Mouse (Mus musculus): Measurements from ENCODE around the gene Pkp2. TPM values are rescaled to one million over a fixed set of nuclear protein-coding genes. Genes with fewer than 3 reads are reported as not detected.
A peak's percentile ranks its signal among the peaks of the same experiment; 100 is the strongest.
"Not testable (repeated sequence)": the region's sequence is repeated elsewhere in the genome, so short reads cannot be mapped to it uniquely, and the experiment has no call there.

Gene Pkp2
- polyA plus RNA-seq (2017; shearing (Covaris generic)), result under 1 TPM; 0.15 to 0.27 TPM

DNA sequence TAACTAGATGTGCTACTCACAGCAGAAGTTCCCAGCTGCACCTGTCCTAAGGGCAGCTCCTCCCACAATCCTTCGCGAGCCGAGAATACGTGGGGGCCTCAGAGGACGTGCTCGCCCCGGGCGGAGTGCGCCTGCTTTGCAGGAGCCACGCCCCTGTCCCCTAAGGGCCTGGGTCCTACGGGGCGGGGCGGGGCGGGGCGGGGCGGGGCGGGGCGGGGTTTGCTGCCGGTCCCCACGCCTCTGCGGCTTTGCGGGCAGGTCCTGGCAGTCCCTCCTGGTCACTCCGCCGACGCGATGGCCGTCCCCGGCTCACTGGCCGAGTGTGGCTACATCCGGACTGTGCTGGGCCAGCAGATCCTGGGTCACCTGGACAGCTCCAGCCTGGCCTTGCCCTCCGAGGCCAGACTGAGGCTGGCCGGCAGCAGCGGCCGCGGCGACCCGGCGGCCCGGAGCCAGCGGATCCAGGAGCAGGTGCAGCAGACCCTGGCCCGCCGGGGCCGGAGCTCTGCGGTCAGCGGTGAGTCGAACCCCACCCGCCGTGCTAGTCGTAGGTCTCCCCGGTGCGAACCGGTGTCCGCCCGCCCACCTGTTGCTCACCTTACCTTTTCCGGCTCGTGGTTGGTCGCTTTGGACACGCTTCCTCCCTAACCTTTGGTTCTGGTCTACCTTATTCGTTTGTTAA, at the start of gene Pkp2:
Pkp2 (plus strand) TSS at position 240 of the 682 bp plus-strand sequence.
- peak; percentile 70 for ATAC-seq

DNA sequence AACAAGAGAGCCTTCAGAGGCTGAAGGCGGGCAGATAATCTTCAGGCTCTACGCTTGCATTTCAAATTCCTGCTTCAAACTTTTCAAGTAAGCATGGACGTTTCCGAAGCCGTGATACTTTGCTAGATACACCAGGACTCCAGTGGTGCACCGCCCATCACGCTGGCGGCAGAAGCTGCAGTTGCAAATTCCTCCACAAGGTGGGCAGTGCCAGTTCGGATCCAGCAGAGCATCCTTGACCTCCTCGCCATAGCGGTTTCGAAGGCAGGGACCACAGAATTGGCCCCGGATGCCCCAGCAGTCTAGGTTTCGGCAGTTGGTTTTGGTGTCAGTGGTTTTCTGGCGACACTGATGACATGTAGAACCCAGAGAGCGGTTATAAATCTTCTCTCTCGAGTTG, 15.7 kb upstream of the Pkp2 start:
- ATAC-seq, result no peak

DNA sequence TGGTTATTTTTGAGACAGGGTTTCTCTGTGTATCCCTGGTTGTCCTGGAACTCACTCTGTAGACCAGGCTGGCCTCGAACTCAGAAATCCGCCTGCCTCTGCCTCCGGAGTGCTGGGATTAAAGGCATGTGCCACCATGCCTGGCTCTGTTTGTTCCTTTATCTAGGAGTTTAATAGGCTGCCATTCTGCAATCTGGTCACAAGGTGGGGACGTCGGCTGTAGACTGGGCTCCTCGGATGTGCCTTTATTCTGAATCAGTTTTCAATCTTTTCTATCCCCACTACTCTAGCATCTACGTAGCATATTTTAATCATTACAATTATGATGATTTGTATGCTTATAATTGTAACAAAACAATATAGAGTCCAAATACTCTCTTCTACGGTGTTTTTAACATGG, 11.1 kb upstream of the Pkp2 start:
- ATAC-seq, result peak; percentile 77

DNA sequence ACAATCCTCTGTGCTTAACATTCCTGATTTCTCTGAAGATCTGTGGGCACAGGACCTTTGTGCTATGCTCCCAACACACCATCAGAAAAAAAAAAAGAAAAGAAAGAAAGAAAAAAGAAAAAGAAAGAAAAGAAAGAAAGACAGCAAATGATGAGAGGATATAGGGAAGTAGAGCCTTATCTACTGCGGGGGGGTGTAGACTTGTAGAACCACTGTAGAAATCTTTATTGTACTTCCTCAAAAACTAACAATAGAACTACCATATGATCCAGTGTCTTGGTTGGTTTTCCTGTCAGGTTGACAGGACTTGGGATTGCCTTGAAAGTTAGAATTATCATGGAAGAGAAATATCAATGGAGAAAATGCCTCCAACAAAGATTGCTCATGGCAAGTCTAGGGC, 8.5 kb upstream of the Pkp2 start:
- no peak for ATAC-seq

DNA sequence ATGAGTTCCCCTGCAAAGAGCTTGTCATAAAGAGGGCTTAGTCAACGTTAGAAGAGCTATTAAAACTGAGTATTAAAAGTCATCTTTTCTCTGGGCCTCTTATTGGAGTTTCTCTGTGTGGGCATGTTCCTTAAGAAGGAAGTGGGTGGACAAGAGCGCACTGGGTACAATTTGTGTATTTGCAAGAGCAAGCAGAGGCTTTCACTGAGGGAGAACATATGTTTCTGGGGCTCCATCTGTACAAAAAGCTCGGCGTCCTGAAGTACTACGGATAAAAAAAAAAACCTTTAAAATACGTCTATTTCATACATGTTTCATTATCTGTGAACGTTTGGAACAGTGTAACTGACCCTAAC, 417 bp upstream of the Pkp2 start:
- ATAC-seq, result no peak

DNA sequence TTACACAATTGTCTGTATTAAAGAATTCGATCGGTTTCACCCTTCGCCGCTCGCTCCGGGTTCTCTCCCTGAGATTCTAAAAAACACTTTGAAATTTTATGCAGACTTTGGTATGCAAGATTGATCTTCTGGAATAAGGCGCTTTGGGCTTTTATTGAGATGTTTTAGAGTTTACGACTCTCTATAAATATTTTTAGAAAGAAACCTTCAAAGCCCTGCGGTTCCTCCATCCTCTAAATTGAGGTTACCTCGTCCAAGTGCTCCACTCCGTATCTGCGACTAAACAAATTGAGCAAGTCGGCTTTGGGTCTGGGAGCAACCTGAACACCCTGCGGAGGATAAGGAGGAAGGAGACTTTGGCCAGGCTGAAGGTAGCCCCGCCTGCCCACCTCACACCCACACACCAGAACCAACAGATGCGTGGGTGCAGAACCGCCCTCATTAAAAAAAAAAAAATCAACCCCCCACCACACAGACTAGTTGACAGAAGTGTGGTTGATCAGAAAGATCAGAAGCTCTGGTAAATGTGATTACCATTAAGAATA, 715 bp downstream of the Pkp2 start:
- ATAC-seq, result peak; percentile 23

DNA sequence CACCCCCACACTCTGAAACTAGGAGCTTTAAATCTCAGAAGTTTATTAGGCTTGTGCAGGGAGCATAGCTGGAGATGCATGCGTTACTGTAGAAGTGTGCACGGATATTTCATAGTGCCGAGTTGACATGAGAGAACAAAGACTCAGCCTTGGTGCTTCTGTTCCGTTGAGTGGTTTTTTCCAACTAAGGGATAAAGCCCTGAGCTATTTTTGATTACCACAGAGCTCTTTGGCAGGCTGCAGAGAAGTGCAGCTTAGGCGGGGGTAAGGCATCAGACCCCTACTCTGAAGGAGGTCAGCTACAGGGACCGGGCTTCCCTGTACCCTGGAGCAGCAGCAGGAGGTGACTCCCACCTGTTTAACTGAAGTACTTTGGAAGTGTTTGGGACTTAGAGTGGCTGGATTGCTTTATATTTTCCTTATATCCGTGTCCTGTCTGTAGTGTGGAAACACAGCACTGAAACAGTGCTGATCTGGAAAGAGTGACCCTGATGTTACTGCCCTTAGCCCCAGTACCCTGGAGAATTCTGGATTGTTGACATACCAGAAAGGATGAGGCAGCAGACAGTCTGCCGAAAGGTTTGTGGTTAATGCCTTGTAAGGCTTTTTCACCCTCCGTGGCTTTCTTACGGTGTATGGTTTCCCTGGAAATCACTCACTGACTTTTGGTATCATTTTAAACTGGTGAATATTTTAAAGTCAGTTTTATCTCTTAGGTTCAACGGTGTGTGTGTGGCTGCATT, 2.7 kb downstream of the Pkp2 start:
- no peak for ATAC-seq

DNA sequence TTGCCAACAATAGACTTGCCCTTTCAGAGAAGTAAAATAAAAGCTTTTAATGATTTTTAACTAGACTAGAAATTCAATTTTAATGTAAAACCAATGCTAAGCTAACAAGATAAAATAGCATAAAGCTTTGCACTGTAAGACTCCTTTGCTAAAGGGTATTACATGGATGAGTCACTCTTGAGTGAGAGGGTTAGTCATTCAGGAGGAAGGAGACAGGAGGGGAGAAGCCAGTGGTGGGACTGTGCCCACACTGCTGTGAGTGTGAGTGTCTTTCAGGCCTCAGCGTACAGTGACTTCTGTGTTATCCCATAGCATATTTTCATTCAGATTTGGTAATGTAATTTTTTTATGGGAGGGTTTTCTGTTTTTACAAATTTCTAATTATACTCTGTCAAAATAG, 3.8 kb downstream of the Pkp2 start:
- no peak for ATAC-seq

DNA sequence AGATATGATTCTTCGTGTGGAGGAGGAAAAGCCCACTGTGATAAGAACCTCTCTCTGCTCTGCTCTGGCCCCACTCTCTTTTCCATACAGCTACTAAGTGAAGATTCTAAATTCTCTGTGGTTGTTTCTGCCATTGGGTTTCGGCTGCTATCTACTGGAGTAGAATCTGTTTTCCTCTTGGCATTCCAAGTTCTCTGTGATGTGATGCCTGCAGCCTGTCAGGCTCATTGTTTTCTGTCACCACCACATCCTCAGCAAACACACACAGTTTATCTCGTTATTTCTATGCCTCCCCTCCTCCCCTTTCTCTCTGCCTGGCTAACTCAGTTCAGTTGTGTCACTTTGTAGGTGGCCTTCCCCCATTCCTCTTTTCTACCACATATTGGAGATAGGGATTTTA, 6.7 kb downstream of the Pkp2 start:
- no peak for ATAC-seq

DNA sequence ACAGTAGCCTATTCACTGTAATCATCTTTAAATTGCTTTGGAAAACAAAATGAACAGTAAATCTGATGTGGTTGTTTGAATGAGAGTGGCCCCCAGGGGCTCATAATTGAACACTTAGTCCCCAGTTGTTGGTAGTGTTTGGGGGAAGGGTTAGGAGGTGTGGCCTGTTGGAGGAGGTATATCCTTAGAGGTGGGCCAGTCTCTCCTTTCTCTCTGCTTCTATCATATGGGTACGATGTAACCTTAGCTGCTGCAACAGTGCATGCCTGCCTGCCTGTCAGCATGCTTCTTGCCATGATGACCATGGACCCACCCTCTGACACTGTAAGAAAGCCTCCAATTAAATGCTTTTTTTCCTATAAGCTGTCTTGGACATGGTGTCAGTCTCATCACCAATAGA, 9.5 kb downstream of the Pkp2 start:
- ATAC-seq, result no peak

DNA sequence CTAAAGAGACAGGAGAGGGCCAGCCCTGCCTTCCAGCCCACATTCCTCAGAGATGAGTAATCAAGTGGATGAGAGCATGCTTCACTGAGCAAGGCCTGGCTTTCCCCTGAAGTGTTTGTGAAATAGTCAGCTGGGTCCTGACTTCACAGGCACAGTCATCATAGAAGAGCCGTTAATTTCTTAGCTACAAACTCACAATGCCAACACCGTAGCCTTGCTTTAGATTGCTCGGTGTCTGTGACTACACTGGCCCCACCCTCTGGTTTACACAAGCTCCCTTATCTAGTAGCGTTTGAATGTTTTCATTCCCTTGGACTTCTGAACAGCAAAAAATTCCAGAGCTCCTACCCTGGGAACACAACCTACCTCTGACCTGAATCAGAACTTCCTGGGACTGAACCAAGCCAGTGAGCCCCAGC, 11.4 kb downstream of the Pkp2 start:
- ATAC-seq, result no peak

DNA sequence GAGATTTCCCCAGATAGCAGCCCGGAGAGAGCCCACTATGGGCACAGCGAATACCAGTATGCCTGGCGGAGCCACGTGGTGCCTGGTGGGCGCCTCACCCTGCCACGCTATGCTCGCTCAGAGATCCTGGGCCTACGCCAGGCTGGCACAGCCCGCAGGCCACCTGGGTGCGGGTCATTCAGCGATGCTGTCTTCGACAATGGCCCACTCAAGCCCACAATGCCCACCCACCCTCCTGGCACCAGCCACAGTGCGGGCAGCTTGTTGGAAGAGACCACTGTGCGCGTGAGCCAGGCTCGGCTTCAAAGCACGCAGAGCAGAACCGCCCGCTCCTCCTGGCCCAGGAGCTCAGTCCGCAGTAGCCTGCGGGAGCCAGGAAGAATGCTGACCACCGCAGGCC, 12.7 kb downstream of the Pkp2 start:
- no peak for ATAC-seq

DNA sequence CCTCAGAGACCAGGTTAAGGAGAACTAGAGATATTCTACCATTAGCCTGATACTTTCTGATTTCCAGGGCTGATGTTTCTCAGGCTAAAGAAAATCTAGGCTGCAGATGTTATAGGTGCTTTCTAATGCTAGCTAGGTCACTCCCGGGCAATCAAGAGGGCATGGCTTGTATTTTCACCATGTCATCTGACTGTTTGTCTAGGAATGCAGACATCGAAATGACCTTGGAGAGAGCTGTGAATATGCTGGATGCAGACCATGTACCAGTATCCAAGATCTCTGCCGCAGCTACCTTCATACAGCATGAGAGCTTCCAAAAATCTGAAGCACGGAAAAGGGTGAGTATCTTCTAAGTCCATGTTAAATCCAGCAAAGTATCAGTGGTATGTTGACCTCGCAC, 17.3 kb downstream of the Pkp2 start:
- ATAC-seq, result no peak

DNA sequence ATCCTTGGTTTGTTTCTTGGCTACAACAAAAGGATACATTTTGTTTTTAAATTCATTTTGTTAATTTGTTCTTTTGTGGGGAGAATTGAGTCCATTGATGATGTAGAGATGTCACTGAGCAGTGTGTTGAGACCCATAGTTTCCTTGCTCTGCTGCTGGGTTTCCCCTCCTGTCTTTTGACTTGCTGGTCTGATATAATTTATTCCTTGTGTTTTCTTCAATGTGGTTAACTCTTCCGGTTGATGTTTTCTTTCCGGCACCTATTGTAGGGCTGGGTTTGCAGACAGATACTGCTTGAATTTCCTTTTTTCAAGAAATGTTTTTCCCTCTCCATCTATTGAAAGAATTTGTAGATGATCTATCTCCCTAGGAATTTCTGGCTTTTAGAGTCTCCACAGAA, 20.8 kb downstream of the Pkp2 start:
- ATAC-seq, result peak; percentile 63

DNA sequence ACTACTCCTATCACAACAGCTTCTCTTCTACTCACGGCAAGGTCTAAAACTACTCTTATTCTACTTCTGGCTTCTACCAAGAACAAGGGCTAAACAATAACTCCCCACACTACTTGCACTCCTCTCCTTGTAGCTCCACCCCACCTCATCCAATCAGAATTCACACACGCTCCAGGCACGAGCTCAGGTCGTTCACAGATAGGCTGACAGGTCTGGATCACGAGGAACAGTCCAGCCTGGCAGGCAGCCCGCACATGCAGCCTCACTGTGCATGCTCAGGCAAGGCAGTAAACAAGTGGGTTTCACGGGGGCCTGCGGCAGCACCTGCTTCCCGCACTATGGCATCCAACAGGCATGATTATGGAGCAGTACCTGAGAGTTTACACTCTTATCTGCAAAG, 23.6 kb downstream of the Pkp2 start:
- not testable (repeated sequence) for ATAC-seq

DNA sequence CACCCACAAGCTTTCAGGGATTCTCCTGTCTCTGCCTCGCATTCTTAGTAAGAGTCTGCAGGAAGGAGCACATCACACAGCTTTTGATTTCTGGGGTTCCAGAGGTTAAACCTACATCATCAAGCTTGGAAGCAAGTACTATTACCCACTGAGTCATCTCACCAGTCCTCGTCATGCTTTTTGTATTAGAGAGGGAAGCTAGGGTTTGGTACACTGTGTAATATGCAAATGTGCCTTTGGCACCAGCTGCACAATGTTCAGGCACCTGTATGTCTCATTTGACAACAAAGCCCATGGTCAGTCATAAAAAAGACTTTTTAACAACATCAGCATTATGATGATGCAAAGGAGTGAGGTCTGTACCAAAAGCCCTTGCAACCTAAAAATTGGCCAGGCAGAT, 25.2 kb downstream of the Pkp2 start:
- ATAC-seq, result no peak

DNA sequence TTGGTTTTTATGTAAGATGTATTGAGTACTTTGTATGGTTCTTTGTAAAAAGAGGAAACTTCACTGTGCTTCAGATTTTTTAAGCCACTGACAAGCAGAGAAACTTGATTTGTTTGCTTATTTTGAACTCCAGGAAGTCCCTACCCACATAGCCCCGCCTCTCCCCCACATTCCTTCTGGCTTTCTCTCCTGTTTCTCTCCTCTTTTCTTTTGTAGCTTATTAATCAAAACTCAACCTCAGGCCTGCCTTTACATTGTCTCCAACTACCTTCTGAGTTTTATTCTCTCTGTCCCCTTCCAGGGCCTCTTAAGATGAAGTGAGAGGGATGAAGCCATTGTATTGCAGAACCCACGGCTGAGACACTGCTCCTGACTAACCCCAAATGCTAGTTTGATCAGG, 31.6 kb downstream of the Pkp2 start:
- ATAC-seq, result no peak

DNA sequence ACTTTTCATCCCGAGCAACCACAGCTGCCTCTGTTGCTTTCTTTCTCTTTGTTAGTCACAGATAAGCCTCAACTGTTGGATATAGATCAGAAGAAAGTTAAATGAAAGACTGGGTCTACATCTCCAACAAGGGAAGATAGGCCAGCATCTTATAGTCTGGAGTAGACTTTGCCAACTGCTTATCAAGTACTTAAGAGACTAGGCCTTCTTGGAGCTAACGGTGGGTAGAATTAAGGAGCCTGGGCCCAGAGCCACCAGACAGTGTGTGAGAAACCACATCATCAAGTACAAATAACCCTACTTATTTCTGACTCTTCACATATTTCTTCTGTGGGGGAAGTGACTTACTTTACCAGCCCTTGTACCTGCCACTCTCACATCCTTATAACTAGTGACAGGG, 37.4 kb downstream of the Pkp2 start:
- ATAC-seq, result no peak

DNA sequence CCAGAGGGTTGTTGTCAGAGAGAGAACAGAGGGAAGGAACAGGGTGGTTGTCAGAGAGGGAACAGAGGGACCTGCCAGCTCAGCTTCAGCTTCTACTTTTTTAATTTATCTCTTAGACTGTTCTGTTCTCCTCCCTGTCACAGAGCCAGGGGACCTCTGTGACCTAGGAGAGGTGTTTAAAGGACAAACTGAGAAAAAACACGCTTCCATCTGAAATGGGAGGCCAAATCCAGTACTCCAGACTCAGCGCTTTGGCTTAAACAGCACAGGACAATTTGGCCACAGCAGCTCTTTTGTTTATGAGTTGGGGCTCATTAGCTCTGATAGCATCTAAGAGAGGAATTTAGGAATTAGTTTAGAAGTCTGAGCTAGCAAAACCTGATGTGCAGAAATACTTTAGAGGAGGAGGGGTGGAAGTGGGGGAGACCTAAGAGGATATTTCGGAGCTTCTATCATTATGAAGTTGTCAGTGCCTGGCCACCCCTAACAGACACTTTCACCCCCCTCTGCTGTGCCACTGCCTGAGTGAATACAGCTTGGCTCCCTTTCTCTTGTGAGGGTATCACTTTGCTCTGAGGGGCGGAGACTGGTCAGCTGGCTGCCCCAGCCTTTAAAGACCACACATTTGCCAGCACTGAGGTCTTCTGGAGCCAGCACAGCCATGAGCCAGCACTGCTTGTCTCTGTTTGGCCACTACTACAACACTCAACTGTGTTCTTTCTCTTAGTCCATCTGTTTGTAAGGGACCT, 40.4 kb downstream of the Pkp2 start:
- no peak for ATAC-seq

DNA sequence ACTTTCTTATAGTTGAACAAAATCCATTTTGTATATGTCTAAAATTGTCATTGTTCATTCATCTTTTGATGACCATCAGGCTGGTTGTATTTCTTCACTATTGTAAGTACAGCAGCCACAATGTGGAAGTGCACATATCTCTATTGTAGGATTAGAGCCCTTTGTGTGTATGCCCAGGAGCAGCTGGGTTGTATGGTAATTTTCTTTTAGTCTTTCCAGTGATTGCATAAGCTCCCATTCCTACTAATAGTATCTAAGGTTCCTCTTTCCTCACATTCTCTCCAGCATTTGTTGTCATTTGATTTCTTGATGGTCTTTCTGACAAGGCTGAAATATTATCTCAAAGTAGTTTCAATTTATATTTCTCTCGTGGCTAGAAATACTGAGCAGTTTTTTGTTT, 42.1 kb downstream of the Pkp2 start:
- no peak for ATAC-seq

DNA sequence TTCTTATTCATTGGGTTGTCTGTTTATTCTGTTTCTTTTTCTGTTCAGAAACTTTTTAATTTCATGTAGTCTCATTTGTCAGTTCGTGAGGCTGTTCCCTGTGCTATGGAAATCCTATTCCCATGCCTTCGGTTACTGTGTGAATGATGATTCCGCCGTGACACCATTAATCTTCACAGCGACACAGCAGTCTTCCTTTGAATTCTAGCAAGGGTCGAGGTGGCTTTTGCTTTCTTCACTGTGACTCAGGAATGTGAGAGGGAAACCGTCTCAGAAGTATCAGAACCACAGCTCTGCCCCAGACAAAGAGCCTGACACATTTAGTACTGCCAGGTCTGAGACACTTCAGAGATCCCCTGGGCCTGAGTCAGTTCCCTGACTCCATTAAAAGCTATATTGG, 42.8 kb downstream of the Pkp2 start:
- no peak for ATAC-seq

DNA sequence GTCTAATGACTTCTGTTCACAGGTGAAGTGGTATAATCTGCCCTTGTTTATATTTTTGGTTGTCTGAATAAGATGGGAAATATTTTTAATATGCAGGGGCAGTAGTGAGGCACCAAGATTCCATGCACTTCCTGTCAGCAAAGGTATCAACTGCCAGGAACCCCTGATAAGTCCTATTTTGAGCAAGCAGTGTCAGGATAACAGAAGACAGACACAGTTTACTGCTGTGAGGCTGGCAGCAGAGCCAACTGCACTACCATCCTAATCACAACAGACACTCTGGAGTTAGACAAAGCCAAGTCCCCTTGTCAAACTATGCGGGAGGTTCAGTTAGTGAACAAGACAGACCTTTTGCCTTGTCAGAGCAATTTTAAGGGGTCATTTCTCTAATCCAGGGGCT, 43.6 kb downstream of the Pkp2 start:
- ATAC-seq, result no peak

DNA sequence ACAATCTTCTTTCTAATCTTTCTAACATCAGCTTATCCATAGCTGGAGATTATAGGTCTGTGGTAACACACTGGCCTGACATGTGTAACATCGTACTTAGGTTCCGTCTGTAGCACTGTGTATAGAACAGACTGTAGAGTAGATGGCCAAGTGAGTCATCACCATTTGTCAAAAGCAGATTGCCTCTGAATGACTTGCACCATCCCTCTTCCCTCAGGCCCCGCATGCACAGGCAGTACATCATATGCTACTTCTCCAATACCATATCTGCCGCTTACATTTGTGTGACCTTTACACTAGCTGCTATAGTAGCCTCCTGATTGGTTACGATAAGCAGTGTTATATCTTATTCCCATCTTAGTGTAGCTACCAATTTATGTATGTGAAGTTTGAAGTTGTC, 47.8 kb downstream of the Pkp2 start:
- no peak for ATAC-seq

DNA sequence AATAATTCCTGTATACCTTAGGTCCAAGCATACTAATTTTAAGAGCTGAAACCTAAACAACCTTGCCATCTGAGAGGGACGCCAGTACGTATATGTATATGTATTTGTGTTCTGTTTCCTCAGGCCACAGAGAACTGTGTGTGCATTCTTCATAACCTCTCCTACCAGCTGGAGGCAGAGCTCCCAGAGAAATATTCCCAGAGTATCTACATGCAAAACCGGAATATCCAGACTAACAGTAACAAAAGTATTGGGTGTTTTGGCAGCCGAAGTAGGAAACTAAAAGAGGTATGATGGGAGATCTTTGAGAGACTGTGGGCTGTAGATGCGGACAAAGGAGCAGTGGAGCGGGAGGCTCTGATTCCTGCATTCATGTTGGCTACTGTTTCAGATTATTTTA, 48.4 kb downstream of the Pkp2 start:
- ATAC-seq, result no peak
